Mouse (Mus musculus) macrophage (primary cell): ENCODE data around the gene Chrna1. TPM values are rescaled to one million over a fixed set of nuclear protein-coding genes. Genes with fewer than 3 reads are reported as not detected.
"Not testable (repeated sequence)": the region's sequence is repeated elsewhere in the genome, so short reads cannot be mapped to it uniquely, and the experiment has no call there.

Experiments
- H3K27ac ChIP-seq: fragments of 350-480 bp; formaldehyde crosslinking; 2 replicates; pipeline ENCODE4 v1.9.0; 2021
- H3K36me3 ChIP-seq: fragments of 350-480 bp; formaldehyde crosslinking; 2 replicates; pipeline ENCODE4 v1.9.0; 2021; ENCODE audit errors: inconsistent target
- H3K4me3 ChIP-seq: fragments of 350-480 bp; formaldehyde crosslinking; 2 replicates; pipeline ENCODE4 v1.9.0; 2021; ENCODE audit errors: inconsistent target
- H3K79me2 ChIP-seq: fragments of 350-480 bp; formaldehyde crosslinking; 2 replicates; pipeline ENCODE4 v1.9.0; 2021; ENCODE audit errors: inconsistent target
- WGBS: methylation state at CpG from one replicate; pipeline ENCODE4 v1.1.7; 2026; ENCODE audit warnings: inconsistent platforms; ENCODE audit not compliant: missing documents; 5-methylcytosine and 5-hydroxymethylcytosine counted together
- polyA plus RNA-seq: library from polyadenylated mRNA; stranded (reverse); fragments of 250-400 nt; gene quantifications from 3 replicates; pipeline ENCODE4 v1.2.4, GENCODE M21; 2018; ENCODE audit warnings: inconsistent platforms

Chrna1 gene
- polyA plus RNA-seq, 1 experiment from 2014 or later = not detected

DNA sequence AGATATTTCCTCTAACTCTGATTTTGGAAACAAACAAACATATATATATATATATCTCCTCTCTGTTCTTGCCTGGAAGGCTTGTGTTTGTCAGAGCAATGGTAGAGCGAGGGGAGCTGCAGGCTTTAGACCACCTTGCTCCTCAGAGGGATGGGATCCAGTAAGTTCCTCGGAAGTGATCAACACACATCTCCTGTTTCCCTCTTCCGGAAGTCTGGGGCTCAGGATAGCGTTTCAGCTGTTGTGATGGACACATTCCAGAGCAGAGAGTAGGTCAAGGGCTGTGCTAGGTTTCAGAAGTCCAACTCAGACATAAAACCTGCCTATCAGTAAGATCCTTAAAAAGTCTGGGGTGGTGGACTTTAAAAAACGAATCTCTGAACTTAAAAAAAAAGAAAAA lies 970 bp downstream of the Chrna1 start:
- 75% methylated on average over 5 of the region's 5 CpGs for WGBS
- Histone ChIP-seq H3K27ac (no peak overlapping the region), H3K36me3 (no peaks in the 10 kb centered on the region), H3K79me2 (no peaks in the 10 kb centered on the region), H3K4me3 (no peak overlapping the region)

DNA sequence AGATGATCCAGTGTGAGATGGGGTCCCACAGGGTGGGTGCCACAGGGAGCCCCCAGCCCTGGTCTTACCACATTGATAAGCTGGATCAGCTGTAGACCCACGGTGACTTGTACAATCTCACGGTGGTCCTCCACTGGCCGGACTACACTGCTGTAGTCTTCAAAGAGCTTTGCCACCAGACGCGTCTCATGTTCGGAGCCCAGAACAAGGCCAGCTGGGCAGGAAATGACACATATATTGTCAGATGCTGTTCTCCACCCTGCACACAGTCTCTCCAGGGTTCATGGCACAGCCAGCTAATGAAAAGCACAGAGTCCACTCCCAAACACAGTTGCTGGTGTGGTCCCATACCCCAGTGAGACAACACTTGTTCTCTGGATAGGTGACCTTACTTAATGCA lies 5.7 kb downstream of the Chrna1 start:
- no peak overlapping the region for H3K27ac ChIP-seq
- 71% methylated on average over 6 of the region's 6 CpGs for WGBS
- H3K79me2 ChIP-seq = no peaks in the 10 kb centered on the region
- H3K4me3 ChIP-seq = no peak overlapping the region
- H3K36me3 ChIP-seq = no peaks in the 10 kb centered on the region

DNA sequence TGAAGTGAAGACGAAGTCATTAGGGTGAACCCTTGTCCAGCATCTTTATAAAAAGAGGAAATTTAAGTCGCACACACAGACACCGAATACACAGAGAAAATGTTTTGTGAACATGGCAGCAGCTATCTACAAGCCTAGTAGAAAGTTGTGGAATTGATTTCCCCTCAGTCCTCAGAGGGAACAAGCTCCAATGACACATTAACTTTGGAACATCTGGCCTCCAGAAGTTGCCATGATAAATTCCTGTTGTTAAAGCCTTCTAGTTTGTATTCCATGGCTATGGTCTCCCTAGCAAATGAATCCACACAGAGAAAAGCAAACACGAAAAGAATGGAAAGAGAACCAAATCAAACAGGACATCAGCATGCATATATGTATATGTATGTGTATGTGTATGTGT lies 6.6 kb downstream of the Chrna1 start:
- 87% methylated on average over 4 of the region's 4 CpGs for WGBS
- Histone ChIP-seq H3K36me3 (no peaks in the 10 kb centered on the region), H3K79me2 (no peaks in the 10 kb centered on the region)

DNA sequence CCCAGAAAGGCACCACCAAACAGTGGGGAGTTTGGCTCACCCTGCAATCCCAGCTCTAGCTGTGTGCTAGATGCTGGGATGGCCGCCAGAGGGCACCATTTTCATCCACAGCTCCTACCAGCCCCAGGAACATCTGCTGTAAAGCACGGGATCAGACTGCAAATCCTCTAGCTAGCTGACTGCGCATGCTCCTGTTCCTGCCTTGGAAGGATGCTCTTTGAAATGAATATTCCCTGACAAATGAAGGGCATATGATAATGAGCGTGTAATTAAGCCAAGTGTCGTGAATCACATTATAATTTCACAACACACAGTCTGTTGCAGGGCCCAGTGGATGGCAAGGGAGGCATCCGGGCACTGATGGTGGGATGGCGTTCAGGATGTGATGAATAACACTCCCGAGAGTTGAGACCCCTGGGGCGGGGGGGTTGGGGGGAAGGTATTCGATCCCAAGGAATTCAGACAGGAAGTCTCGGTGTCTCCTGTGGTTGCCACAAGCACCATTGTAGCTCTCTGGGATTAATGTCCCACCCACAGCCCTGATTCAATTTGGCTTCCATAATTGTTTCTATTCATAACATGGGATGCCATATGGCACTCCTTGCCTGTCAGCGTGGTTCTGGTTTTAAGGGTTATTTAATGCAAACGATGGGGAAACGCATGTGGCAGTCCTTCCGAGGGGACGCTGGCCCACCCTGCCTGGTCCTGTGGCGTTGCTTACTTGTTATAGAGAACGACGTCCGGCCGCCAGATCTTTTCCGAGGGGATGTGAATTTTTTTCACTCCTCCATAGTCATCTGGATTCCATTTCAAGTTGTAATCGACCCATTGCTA lies 7.4 kb downstream of the Chrna1 start:
- no peaks in the 10 kb centered on the region for H3K36me3 ChIP-seq
- H3K27ac ChIP-seq = no peak overlapping the region
- WGBS = 54% methylated on average over 23 of the region's 23 CpGs
- H3K4me3 ChIP-seq = no peak overlapping the region
- H3K79me2 ChIP-seq = no peaks in the 10 kb centered on the region

More for the DNA sequence above, 6.6 kb downstream of the Chrna1 start:
- Histone ChIP-seq H3K27ac (no peak overlapping the region), H3K4me3 (no peak overlapping the region)

DNA sequence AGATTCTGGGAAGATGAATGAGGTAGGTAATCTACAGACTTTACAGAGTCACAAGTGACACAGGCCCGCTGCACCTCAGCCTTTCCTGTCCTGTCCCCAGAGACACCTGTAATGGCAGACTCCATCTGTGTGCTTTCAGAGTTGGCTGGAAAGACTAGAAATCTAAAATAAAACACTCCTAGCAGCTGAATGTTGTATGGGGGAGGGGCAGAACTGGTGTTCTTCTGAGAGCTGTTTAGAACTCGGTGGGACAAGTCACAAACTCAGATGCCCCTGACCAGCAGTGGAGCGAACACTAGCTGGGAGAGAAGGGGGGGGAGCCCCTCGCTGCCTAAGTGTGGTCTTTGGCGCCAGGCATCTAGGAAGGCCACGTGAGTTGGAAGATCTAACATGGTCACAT lies 8.2 kb downstream of the Chrna1 start:
- H3K79me2 ChIP-seq = no peaks in the 10 kb centered on the region
- no peaks in the 10 kb centered on the region for H3K36me3 ChIP-seq
- H3K4me3 ChIP-seq = no peak overlapping the region
- 74% methylated on average over 6 of the region's 6 CpGs for WGBS
- no peak overlapping the region for H3K27ac ChIP-seq

DNA sequence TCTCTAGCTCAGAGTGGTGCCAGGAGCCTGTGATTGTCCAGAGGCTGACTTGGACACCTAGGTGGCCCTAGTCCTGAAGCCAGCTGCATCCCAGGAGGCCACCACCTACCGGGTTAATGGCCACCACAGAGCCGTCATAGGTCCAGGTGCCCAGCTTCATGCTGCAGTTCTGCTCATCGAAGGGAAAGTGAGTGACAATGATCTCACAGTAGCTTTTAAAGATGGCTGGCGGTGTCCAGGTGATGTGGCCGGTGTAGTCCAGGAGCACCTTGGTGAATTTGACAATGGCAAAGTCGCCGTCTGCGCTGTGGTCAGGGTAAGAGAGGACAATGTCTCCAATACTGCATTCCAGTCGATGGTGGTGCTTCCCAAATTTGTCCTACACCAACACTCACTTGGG lies 8.8 kb downstream of the Chrna1 start:
- Histone ChIP-seq H3K79me2 (no peaks in the 10 kb centered on the region), H3K4me3 (no peak overlapping the region), H3K36me3 (no peaks in the 10 kb centered on the region), H3K27ac (no peak overlapping the region)
- 93% methylated on average over 9 of the region's 9 CpGs for WGBS

DNA sequence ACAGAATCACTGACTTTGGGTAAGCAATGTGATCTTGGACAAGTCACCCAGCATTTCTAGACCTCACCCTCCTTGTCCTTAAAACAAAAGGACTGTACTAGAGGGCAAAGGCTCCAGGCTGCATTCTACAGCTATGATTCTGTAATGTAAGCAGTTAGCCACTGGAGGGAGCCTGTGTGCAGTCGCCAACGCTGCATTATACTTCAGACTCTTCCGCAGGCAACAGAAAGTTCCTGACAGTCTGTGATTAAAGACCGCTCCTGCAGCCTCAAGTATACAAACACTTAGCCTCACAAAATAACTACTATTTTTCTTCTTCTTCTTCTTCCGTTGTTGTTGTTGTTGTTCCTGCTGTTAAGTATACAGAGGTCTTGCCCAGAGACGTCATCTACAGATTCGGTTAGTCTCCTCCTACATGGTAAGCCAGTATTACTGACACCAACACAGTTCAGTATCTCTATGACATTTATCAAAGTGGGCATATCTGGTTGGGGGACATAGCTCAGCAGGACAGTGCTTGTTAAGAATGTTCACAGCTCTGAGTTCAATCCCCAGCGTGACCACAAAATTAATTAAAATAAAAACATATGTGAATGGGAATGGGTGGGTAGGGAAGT lies 13.0 kb downstream of the Chrna1 start:
- H3K4me3 ChIP-seq = no peak overlapping the region
- H3K36me3 ChIP-seq = no peaks in the 10 kb centered on the region
- no peaks in the 10 kb centered on the region for H3K79me2 ChIP-seq
- H3K27ac ChIP-seq = no peak overlapping the region
- WGBS = 15% methylated on average over 8 of the region's 8 CpGs

DNA sequence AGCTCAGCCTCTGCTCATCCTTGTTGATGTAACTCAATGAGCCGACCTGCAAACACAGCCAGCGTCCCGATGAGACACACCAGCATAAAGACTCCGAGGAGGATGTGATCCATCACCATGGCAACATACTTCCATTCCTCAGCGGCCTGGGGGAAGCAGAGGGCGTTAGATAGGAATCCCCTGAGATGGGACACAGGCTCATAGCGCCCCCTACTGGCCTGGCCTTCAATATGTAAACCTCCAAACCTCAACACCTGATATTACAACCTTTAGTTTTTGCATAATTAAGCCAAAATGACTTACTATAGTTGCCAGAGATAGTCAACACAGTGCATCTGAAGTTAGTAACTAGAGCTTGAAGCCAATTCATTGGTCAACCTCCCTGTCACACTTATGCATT lies 14.0 kb downstream of the Chrna1 start:
- Histone ChIP-seq H3K4me3 (no peak overlapping the region), H3K36me3 (no peaks in the 10 kb centered on the region)
- 29% methylated on average over 7 of the region's 7 CpGs for WGBS

DNA sequence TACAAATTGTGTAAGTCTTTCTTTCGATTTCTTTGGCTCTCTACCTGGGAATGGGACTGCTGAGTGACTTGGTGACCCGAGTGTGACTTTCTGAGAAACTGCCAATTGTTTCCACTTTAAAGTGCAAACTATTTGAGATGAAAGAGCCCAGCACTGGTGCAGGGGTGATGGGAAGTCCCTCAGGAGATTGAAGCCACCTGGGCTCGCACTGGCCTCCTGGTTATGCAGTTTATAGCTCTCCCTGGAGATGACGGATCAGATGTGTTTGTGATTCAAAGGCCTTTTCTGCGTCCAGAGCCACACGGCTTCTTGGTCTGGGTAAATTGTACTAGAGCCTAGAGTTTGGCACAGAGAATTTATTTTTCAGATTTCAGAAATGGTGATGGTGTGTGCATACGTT lies 16.4 kb downstream of the Chrna1 start:
- Histone ChIP-seq H3K79me2 (no peaks in the 10 kb centered on the region), H3K4me3 (no peak overlapping the region), H3K27ac (no peak overlapping the region), H3K36me3 (no peaks in the 10 kb centered on the region)
- 97% methylated on average over 7 of the region's 7 CpGs for WGBS

More for the DNA sequence above, 14.0 kb downstream of the Chrna1 start:
- no peaks in the 10 kb centered on the region for H3K79me2 ChIP-seq
- no peak overlapping the region for H3K27ac ChIP-seq

DNA sequence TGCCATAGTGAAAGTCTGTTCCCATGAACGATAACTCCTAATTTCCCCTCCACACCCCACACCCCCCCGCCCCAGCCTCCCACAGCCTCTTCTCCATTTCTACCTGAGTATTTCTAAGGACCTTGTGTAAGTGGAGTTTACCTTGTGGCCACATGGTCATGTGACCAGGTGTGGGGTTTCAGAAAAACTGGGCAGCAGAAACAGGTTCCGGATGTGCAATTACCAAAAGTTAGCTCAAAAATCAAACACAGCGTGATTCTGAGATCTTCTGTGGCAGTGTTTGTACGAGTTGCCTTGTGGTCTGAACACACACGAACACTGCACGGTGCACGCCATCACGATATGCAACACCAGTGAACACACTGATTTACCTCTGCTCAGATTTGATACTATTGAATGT lies 17.5 kb downstream of the Chrna1 start:
- no peaks in the 10 kb centered on the region for H3K79me2 ChIP-seq
- 93% methylated on average over 9 of the region's 9 CpGs for WGBS
- H3K27ac ChIP-seq = no peak overlapping the region

DNA sequence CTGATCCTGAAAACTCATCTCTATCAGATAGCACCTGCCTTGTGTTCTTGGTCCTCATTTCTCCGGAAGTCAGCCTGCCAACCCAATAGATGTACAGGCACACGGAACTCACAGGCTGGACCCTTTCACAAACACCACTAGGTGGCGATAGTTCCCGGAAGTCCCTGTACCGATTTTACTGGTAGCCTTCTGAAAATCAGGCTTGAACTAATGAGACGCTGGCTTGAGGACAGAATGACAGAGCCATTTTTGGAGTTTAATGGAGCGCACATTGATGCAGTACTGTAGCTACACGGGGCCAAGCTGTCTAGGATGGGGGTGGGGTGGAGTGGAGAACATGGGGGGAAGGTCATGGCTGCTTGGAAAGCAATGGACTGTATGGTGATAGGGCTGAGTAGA lies 18.5 kb downstream of the Chrna1 start:
- WGBS = 17% methylated on average over 8 of the region's 8 CpGs
- H3K79me2 ChIP-seq = no peaks in the 10 kb centered on the region
- H3K4me3 ChIP-seq = no peak overlapping the region
- no peaks in the 10 kb centered on the region for H3K36me3 ChIP-seq
- no peak overlapping the region for H3K27ac ChIP-seq

More for the DNA sequence above, 17.5 kb downstream of the Chrna1 start:
- H3K36me3 ChIP-seq = no peaks in the 10 kb centered on the region
- no peak overlapping the region for H3K4me3 ChIP-seq

DNA sequence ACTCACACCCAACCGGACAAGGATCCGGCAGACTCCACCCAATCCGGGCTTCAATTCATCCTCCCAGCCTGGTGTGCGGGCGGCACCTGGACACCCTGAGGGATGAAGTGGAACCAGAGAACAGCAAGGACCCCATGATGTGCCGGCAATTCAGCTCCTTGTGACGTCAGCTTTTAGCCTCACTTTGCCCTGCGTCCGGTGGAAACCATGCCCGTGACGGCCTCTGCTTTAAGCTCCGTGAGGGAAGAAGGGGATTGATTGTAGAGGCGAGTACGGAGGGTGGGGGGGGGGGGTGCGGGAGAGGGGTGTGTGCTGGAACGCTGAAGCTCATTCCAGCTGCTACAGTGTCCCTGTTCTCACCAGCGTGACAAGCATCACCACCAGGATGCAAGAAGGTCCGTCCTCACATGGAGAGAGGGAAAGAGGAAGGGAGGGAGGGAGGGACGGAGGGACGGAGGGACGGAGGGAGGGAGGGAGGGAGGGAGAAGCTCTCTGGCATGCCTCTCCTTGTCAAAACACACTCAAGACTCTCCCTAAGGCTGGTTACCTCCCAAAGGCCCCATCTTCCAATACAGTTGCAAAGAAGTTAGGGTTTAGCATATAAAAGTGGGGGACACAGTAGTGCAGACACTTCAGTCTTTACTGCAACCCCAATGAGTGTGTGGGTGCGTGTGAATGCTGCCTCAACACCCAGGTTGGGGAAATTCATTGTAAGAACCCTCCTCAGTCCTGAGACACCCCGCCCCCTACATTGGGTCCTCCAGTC lies 19.1 kb downstream of the Chrna1 start:
- Histone ChIP-seq H3K27ac (no peak overlapping the region), H3K79me2 (no peaks in the 10 kb centered on the region), H3K36me3 (no peaks in the 10 kb centered on the region), H3K4me3 (no peak overlapping the region)
- WGBS = 56% methylated on average over 20 of the region's 23 CpGs

DNA sequence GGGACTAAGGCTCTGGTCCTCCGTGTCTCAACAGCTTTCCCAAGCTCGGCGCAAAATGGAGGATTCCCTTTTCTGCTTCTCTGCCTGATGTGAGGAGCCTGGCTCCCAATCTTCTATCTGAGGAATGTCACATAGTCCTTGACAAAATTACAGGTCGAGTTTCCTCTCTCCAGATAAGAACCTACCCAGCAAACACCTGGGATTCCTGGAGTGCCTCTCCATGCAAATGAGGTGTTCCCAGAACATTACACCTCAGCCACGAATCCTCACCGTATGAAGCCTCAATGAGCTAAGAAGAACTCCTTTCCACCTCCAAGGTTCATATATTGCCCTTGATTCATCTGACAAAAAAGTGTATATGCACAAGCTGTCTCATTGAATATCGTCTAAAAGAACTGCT lies 19.7 kb downstream of the Chrna1 start:
- Histone ChIP-seq H3K79me2 (no peaks in the 10 kb centered on the region), H3K36me3 (no peaks in the 10 kb centered on the region), H3K27ac (no peak overlapping the region), H3K4me3 (no peak overlapping the region)
- WGBS = 78% methylated on average over 5 of the region's 7 CpGs

DNA sequence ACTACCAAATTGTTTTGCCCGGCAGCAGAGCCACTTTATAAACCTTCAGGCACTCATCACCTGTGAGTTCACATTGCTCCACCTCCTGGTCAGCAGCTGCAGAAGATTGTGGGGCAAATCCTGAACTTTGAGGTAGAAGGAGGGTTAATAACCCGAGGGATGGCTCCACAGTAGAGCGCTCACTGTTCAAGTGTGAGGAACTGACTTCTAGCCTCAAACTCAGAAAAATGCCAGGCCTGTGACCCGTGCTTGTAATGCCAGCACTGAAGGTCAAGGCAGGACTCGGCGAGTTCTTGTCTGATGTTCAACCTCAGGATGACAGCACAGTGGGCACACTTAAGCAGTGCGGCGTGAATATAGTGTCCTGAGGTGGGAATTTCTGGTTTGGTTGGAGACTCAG lies 22.2 kb downstream of the Chrna1 start:
- Histone ChIP-seq H3K27ac (no peak overlapping the region), H3K4me3 (no peak overlapping the region), H3K36me3 (no peaks in the 10 kb centered on the region), H3K79me2 (no peaks in the 10 kb centered on the region)
- WGBS = 88% methylated on average over 8 of the region's 8 CpGs

DNA sequence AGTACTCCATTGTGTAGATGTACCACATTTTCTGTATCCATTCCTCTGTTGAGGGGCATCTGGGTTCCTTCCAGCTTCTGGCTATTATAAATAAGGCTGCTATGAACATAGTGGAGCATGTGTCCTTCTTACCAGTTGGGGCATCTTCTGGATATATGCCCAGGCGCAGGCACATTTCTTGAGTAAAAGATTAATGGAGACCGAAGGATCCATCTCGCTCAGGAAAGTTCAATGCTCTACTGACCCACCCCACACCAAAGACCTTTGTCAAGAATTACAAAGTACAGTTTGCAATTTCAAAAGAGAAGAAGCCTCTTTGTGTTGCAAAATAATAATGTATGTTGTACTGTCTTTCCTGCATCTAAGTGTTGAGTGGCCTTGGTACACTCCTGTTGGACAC lies 23.1 kb downstream of the Chrna1 start:
- not testable (repeated sequence) for H3K79me2 ChIP-seq, H3K36me3 ChIP-seq, H3K27ac ChIP-seq, H3K4me3 ChIP-seq
- 95% methylated on average over 3 of the region's 3 CpGs for WGBS
